Mouse (Mus musculus): ENCODE measurements around the gene Rbbp8nl.

GRCm38 (mm10) chr2:180277773-180278320 lies 11.8 kb downstream of the Rbbp8nl start:
- TF ChIP-seq CTCF (IDR thresholded peaks at IDR 0.05; ENCODE audit: borderline replicate concordance, insufficient read depth, low read depth, low read length) (no peak), POLR2A (IDR thresholded peaks at IDR 0.05; ENCODE audit: borderline replicate concordance, insufficient read depth, low read length) (no peak)
